Mouse (Mus musculus): ENCODE measurements around the gene Rasal2.

GRCm38 (mm10) chr1:157220466-157220865 lies 191.9 kb downstream of the Rasal2 start:
- TF ChIP-seq USF2 (conservative IDR thresholded peaks at IDR 0.05; ENCODE audit: low read depth, low read length) (no peak), POLR2A (IDR thresholded peaks at IDR 0.05; ENCODE audit: low read depth, low read length) (no peak), CTCF (conservative IDR thresholded peaks at IDR 0.05 in 1 of 2, IDR thresholded peaks at IDR 0.05 in 1 of 2; ENCODE audit: low read depth in 2 of 2, low read length in 2 of 2) (no peak), EP300 (IDR thresholded peaks at IDR 0.05; ENCODE audit: low read length) (no peak), NELFE (IDR thresholded peaks at IDR 0.05; ENCODE audit: low read depth, low read length) (no peak)

Data from CH12.LX (cell line).